Mouse (Mus musculus): ENCODE data around the gene Ern1.

Gene Ern1

GRCm38 (mm10) chr11:106350853-106351252 is 136.8 kb downstream of the Ern1 start:
- DNase-seq (ENCODE audit: low spot score in 2 of 2) = no peak

- DNase-seq (ENCODE audit: low spot score in 2 of 2) = no peak
Measured at GRCm38 (mm10) chr11:106349772-106350171, 137.9 kb downstream of the Ern1 start.

GRCm38 (mm10) chr11:106344910-106345309 is 142.7 kb downstream of the Ern1 start:
- no peak for DNase-seq (ENCODE audit: low spot score in 2 of 2)
